Comparison of ENCODE assay signal across 10 mouse cellular contexts in genomic region chr9:13652389-13652877, GRCm38 (mm10).
DNase-seq lines count a peak whose midpoint lies in the region; ATAC-seq and TF ChIP-seq lines count a peak whose summit lies in the region.
"Had no signal": no experiment of that assay in that cellular context is flagged by ENCODE, and none has a peak within 500 bp of the region (broad histone marks: within the 10 kb centered on the region; RNA-seq: fewer than 3 reads in every experiment).

No protein-coding gene starts in this region.

- peaks cover 5% of the 10 kb centered on the region; the same call in 1 of the 2 replicates for H3K4me1 ChIP-seq in heart, postnatal 0 days (ENCODE audit: control insufficient read depth, insufficient read depth)
- H3K4me1 ChIP-seq in forebrain, embryonic 10.5 days = peaks cover 27% of the 10 kb centered on the region
- peaks cover 13% of the 10 kb centered on the region for H3K4me1 ChIP-seq in midbrain, embryonic 11.5 days (ENCODE audit: control insufficient read depth, insufficient read depth, low read length)
- H3K4me1 ChIP-seq in intestine, postnatal 0 days (replicated peaks; ENCODE audit: control insufficient read depth, insufficient read depth, low read length) = no peaks in the 10 kb centered on the region

- H3K27me3 ChIP-seq in heart, postnatal 0 days (ENCODE audit: control insufficient read depth, insufficient read depth, low read length) = no peaks in the 10 kb centered on the region
- no peaks in the 10 kb centered on the region for H3K27me3 ChIP-seq in forebrain, embryonic 10.5 days (ENCODE audit: poor library complexity, severe bottlenecking)
- H3K27me3 ChIP-seq in midbrain, embryonic 11.5 days (ENCODE audit: control insufficient read depth, insufficient read depth, low read length) = no peaks in the 10 kb centered on the region
- no peaks in the 10 kb centered on the region for H3K27me3 ChIP-seq in intestine, postnatal 0 days (replicated peaks; ENCODE audit: control insufficient read depth, insufficient read depth, low read length)

- TF ChIP-seq CTCF in heart, postnatal 0 days (IDR thresholded peaks at IDR 0.05; ENCODE audit: low read depth) = no peak
- no peak for TF ChIP-seq CTCF in intestine, postnatal 0 days (IDR thresholded peaks at IDR 0.05; ENCODE audit: low read depth)

- WGBS in heart, postnatal 0 days = 70% methylated on average over 8 of the region's 8 CpGs
- WGBS in forebrain, embryonic 10.5 days = 23% methylated on average over 8 of the region's 8 CpGs
- WGBS in midbrain, embryonic 11.5 days = 13% methylated on average over 8 of the region's 8 CpGs
- WGBS in intestine, postnatal 0 days = 70% methylated on average over 8 of the region's 8 CpGs

- intact Hi-C loops in heart, postnatal 14 days (cut with DNase I) = loop anchor here (5.0 kb wide), 3 partner anchors 65 to 145 kb away; no protein-coding TSS in a partner anchor

- H3K9ac ChIP-seq in heart, postnatal 0 days (replicated peaks; ENCODE audit: low read depth, low read length) = no peak overlapping the region
- peak overlapping the region; percentile 52 for H3K9ac ChIP-seq in midbrain, embryonic 11.5 days (ENCODE audit: low read length)
- no peak overlapping the region for H3K9ac ChIP-seq in intestine, postnatal 0 days (ENCODE audit: low read depth, low read length)
- H3K9ac ChIP-seq: liver, postnatal 0 days had no signal

- TF ChIP-seq EP300 in heart, postnatal 0 days (IDR thresholded peaks at IDR 0.05; ENCODE audit: low read depth) = no peak

- no peak overlapping the region for H3K4me3 ChIP-seq in heart, postnatal 0 days (ENCODE audit: low read depth, low read length)
- H3K4me3 ChIP-seq in forebrain, embryonic 10.5 days = peak overlapping the region; percentile 22; the same call in 1 of the 2 replicates
- no peak overlapping the region for H3K4me3 ChIP-seq in midbrain, embryonic 11.5 days (ENCODE audit: low read depth, low read length)
- H3K4me3 ChIP-seq in intestine, postnatal 0 days (ENCODE audit: low read depth, low read length) = no peak overlapping the region

- H3K36me3 ChIP-seq in heart, postnatal 0 days (replicated peaks; ENCODE audit: control insufficient read depth, insufficient read depth, low read length) = no peaks in the 10 kb centered on the region
- H3K36me3 ChIP-seq in forebrain, embryonic 10.5 days (replicated peaks) = no peaks in the 10 kb centered on the region
- H3K36me3 ChIP-seq in midbrain, embryonic 11.5 days (ENCODE audit: control insufficient read depth, insufficient read depth, low read length) = no peaks in the 10 kb centered on the region
- H3K36me3 ChIP-seq in intestine, postnatal 0 days (ENCODE audit: control insufficient read depth, insufficient read depth) = no peaks in the 10 kb centered on the region

- no peaks in the 10 kb centered on the region for H3K9me3 ChIP-seq in heart, postnatal 0 days (replicated peaks; ENCODE audit: control insufficient read depth, low read length)
- no peaks in the 10 kb centered on the region for H3K9me3 ChIP-seq in forebrain, embryonic 10.5 days
- H3K9me3 ChIP-seq in midbrain, embryonic 11.5 days (ENCODE audit: control insufficient read depth, low read length) = no peaks in the 10 kb centered on the region
- H3K9me3 ChIP-seq in intestine, postnatal 0 days (ENCODE audit: control insufficient read depth) = no peaks in the 10 kb centered on the region

- no peak overlapping the region for H3K27ac ChIP-seq in heart, postnatal 0 days (ENCODE audit: low read depth)
- peak overlapping the region; percentile 74 for H3K27ac ChIP-seq in forebrain, embryonic 10.5 days
- peak overlapping the region; percentile 74 for H3K27ac ChIP-seq in midbrain, embryonic 11.5 days (ENCODE audit: low read depth, low read length)
- H3K27ac ChIP-seq in intestine, postnatal 0 days (ENCODE audit: low read depth, low read length) = no peak overlapping the region

- ATAC-seq in heart, postnatal 0 days (ENCODE audit: insufficient read depth, low read depth) = no peak
- peak; percentile 76 for ATAC-seq in midbrain, embryonic 11.5 days (ENCODE audit: low FRiP score)
- no peak for ATAC-seq in intestine, postnatal 0 days
- ATAC-seq: liver, postnatal 0 days had no signal

- H3K4me2 ChIP-seq in heart, postnatal 0 days (ENCODE audit: low read depth, low read length) = no peak overlapping the region
- H3K4me2 ChIP-seq in midbrain, embryonic 11.5 days = peak overlapping the region; percentile 30
- H3K4me2 ChIP-seq in intestine, postnatal 0 days (replicated peaks; ENCODE audit: low read depth) = no peak overlapping the region

- DNase-seq in heart, postnatal 0 days (ENCODE audit: low spot score) = peak; percentile 3
- DNase-seq in heart, postnatal 14 days = no peak
- peak; percentile 24 for DNase-seq in R1 (ENCODE audit: low read depth, low spot score)
- DNase-seq in forebrain, embryonic 10.5 days (ENCODE audit: extremely low spot score, low spot score) = peak; percentile 27
- DNase-seq in midbrain, embryonic 11.5 days (ENCODE audit: low spot score, missing footprints) = peak; percentile 93
- DNase-seq in liver = no peak
- no peak for DNase-seq in ovary, postnatal 14 days (ENCODE audit: low spot score)
- DNase-seq: kidney, postnatal 10 days; liver, postnatal 0 days had no signal

Comparison
In these comparisons a context has a peak if more than half of its experiments do, and no peak if none do; other contexts are left out.
1. DNase-seq: peak in heart, postnatal 0 days (single experiment), R1 (single experiment), forebrain, embryonic 10.5 days (single experiment) and midbrain, embryonic 11.5 days (single experiment); none in heart, postnatal 14 days (0 of 2), liver (single experiment) and ovary, postnatal 14 days (single experiment).
2. H3K27ac ChIP-seq: peak in forebrain, embryonic 10.5 days (single experiment) and midbrain, embryonic 11.5 days (single experiment); none in heart, postnatal 0 days (single experiment) and intestine, postnatal 0 days (single experiment).